Comparison of ENCODE assay signal across 9 mouse cellular contexts in the genomic region with DNA sequence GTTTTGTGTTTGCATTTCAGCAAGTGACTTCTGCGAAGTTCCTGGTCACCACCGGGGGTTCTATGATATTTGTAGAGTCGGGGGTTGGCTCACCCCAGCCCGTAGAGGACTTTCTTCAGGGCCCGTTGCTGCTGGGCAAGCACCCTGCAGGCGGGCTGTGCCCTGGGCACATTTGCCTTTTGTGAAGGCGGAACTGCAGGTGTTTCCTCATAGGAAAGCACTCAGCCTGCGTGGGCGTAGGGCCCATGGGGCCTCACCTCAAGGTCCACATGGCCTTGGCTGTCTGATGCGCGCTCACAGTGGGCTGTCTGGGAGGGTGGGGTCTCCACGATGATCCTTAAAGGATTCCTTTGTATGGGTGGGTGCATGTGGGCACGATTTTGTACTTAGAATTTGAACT. TPM values are rescaled to one million over a fixed set of nuclear protein-coding genes. Genes with fewer than 3 reads are reported as not detected.
DNase-seq lines count a peak whose midpoint lies in the region; ATAC-seq and TF ChIP-seq lines count a peak whose summit lies in the region.
"Had no signal": no experiment of that assay in that cellular context is flagged by ENCODE, and none has a peak within 500 bp of the region (broad histone marks: within the 10 kb centered on the region; RNA-seq: fewer than 3 reads in every experiment).

No protein-coding gene starts in this region.

- peak overlapping the region; percentile 43; the same call in 1 of the 2 replicates for H3K9ac ChIP-seq in kidney, embryonic 15.5 days
- no peak overlapping the region for H3K9ac ChIP-seq in liver, embryonic 16.5 days (ENCODE audit: low read depth, low read length)
- H3K9ac ChIP-seq: liver, embryonic 14.5 days had no signal

- no peak for ATAC-seq in kidney, embryonic 15.5 days (replicated peaks; ENCODE audit: low FRiP score)
- ATAC-seq in granulocyte monocyte progenitor cell, adult 5-6 weeks (replicated peaks; ENCODE audit: poor library complexity, severe bottlenecking), result peak; percentile 54
- ATAC-seq in liver, embryonic 16.5 days (ENCODE audit: low read depth), result no peak

- H3K4me3 ChIP-seq in kidney, embryonic 15.5 days (replicated peaks), result peak overlapping the region; percentile 90
- peak overlapping the region; percentile 44; the same call in 1 of the 2 replicates for H3K4me3 ChIP-seq in liver, embryonic 16.5 days (ENCODE audit: low read depth, low read length)
- peak overlapping the region; percentile 63 for H3K4me3 ChIP-seq in small intestine, adult 2 months (ENCODE audit: low read depth, low read length)

- no peaks in the 10 kb centered on the region for H3K9me3 ChIP-seq in kidney, embryonic 15.5 days (replicated peaks)
- no peaks in the 10 kb centered on the region for H3K9me3 ChIP-seq in liver, embryonic 16.5 days (replicated peaks; ENCODE audit: control insufficient read depth, low read length)

- TF ChIP-seq POLR2A in small intestine, adult 2 months (IDR thresholded peaks at IDR 0.05; ENCODE audit: low read depth, low read length), result 0 out of 2 replicates have a peak, but pooled peaks have one; percentile 12

- peak overlapping the region; percentile 77 for H3K4me2 ChIP-seq in kidney, embryonic 15.5 days
- H3K4me2 ChIP-seq in liver, embryonic 16.5 days (ENCODE audit: low read depth, low read length), result peak overlapping the region; percentile 49; the same call in 1 of the 2 replicates

- DNase-seq in kidney, postnatal 10 days, result no peak
- DNase-seq in frontal cortex, postnatal 14 days (ENCODE audit: low spot score in 2 of 2), result no peak
- no peak for DNase-seq in c-Kit-positive CD71-positive TER-119-positive erythroid progenitor cells, embryonic 14.5 days (ENCODE audit: low spot score)
- no peak for DNase-seq in adrenal gland, adult 2 months

- peak; percentile 2; the same call in 1 of the 2 replicates for TF ChIP-seq CTCF in small intestine, adult 2 months (IDR thresholded peaks at IDR 0.05; ENCODE audit: extremely low read depth, insufficient read length, insufficient replicate concordance, low read depth, low read length)

- peaks cover 9% of the 10 kb centered on the region; the same call in 1 of the 2 replicates for H3K36me3 ChIP-seq in kidney, embryonic 15.5 days
- no peaks in the 10 kb centered on the region; the same call in 1 of the 2 replicates for H3K36me3 ChIP-seq in liver, embryonic 16.5 days (ENCODE audit: control insufficient read depth, insufficient read depth)
- H3K36me3 ChIP-seq in small intestine, adult 2 months (ENCODE audit: control insufficient read depth, insufficient read depth, low read length), result no peaks in the 10 kb centered on the region

- H3K27ac ChIP-seq in kidney, embryonic 15.5 days, result no peak overlapping the region
- no peak overlapping the region for H3K27ac ChIP-seq in liver, embryonic 16.5 days (ENCODE audit: low read length)
- H3K27ac ChIP-seq in small intestine, adult 2 months (ENCODE audit: insufficient read depth, low read depth, low read length), result no peak overlapping the region
- H3K27ac ChIP-seq: liver, embryonic 14.5 days had no signal

- peaks cover 87% of the 10 kb centered on the region for H3K4me1 ChIP-seq in kidney, embryonic 15.5 days
- H3K4me1 ChIP-seq in liver, embryonic 16.5 days (ENCODE audit: control insufficient read depth, low read depth, low read length), result peaks cover 42% of the 10 kb centered on the region
- peaks cover 9% of the 10 kb centered on the region for H3K4me1 ChIP-seq in small intestine, adult 2 months (ENCODE audit: control insufficient read depth, insufficient read depth, insufficient read length, low read length)

- WGBS in kidney, embryonic 15.5 days, result 23% methylated on average over 13 of the region's 13 CpGs
- 21% methylated on average over 13 of the region's 13 CpGs for WGBS in liver, embryonic 16.5 days (ENCODE audit: insufficient replicate concordance)
- WGBS in small intestine, adult 2 months, result 20% methylated on average over 13 of the region's 13 CpGs

- peaks cover 66% of the 10 kb centered on the region for H3K27me3 ChIP-seq in kidney, embryonic 15.5 days
- H3K27me3 ChIP-seq in liver, embryonic 16.5 days (ENCODE audit: control insufficient read depth, insufficient read depth, low read depth, low read length), result peaks cover 69% of the 10 kb centered on the region
- peaks cover 22% of the 10 kb centered on the region for H3K27me3 ChIP-seq in small intestine, adult 2 months (ENCODE audit: control insufficient read depth, insufficient read depth, low read length)

RNA-seq across cellular contexts. Expression of gene Hes5, which starts 1.2 kb away (rescaled TPM):
- polyA plus RNA-seq in kidney, embryonic 15.5 days (2015; fragmentation: Nextera tagmentation; extraction: Ambion mirVana), result 19.6 and 20.7 TPM in 2 replicates
- total RNA-seq in granulocyte monocyte progenitor cell, adult 5-6 weeks (2014; fragmentation: Nextera tagmentation), result 0.85 TPM in 1 of 2 replicates, not detected in the other
- total RNA-seq in granulocyte monocyte progenitor cell, adult 5-6 weeks (2017), result 0.52 TPM in 1 of 2 replicates, not detected in the other
- polyA plus RNA-seq in liver, embryonic 16.5 days (2015; fragmentation: Nextera tagmentation; extraction: Ambion mirVana), result 0.11 and 0.13 TPM in 2 replicates
- polyA plus RNA-seq in small intestine, adult 2 months (2012; rRNA removed), result 0.17 and 0.47 TPM in 2 replicates
- total RNA-seq in adrenal gland, adult 2 months (2021), result not detected
- 0.27 TPM in 1 of 2 replicates, not detected in the other for polyA plus RNA-seq in adrenal gland, adult 2 months (2012; rRNA removed)

RNA-seq across cellular contexts. Expression of gene Pank4, which starts 2.0 kb away (rescaled TPM):
- polyA plus RNA-seq in kidney, embryonic 15.5 days (2015; fragmentation: Nextera tagmentation; extraction: Ambion mirVana), result 45.2 and 46.3 TPM in 2 replicates
- total RNA-seq in granulocyte monocyte progenitor cell, adult 5-6 weeks (2014; fragmentation: Nextera tagmentation), result 36.3 and 45.1 TPM in 2 replicates
- total RNA-seq in granulocyte monocyte progenitor cell, adult 5-6 weeks (2017), result 17.3 and 20.8 TPM in 2 replicates
- 20.7 and 23.3 TPM in 2 replicates for polyA plus RNA-seq in liver, embryonic 16.5 days (2015; fragmentation: Nextera tagmentation; extraction: Ambion mirVana)
- 28.1 and 36.1 TPM in 2 replicates for polyA plus RNA-seq in small intestine, adult 2 months (2012; rRNA removed)
- total RNA-seq in adrenal gland, adult 2 months (2021), result 10 to 100 TPM; 24.5 to 28.0 TPM
- polyA plus RNA-seq in adrenal gland, adult 2 months (2012; rRNA removed), result 34.8 and 35.3 TPM in 2 replicates

RNA-seq across cellular contexts. Expression of gene Tnfrsf14, which starts 33.5 kb away (rescaled TPM):
- 1.7 TPM in 2 replicates for polyA plus RNA-seq in kidney, embryonic 15.5 days (2015; fragmentation: Nextera tagmentation; extraction: Ambion mirVana)
- 85.4 and 110 TPM in 2 replicates for total RNA-seq in granulocyte monocyte progenitor cell, adult 5-6 weeks (2014; fragmentation: Nextera tagmentation)
- total RNA-seq in granulocyte monocyte progenitor cell, adult 5-6 weeks (2017), result 33.2 and 38.4 TPM in 2 replicates
- polyA plus RNA-seq in liver, embryonic 16.5 days (2015; fragmentation: Nextera tagmentation; extraction: Ambion mirVana), result 54.3 and 59.8 TPM in 2 replicates
- 66.3 and 177 TPM in 2 replicates for polyA plus RNA-seq in small intestine, adult 2 months (2012; rRNA removed)
- 1 to 10 TPM; 6.1 to 8.4 TPM for total RNA-seq in adrenal gland, adult 2 months (2021)
- polyA plus RNA-seq in adrenal gland, adult 2 months (2012; rRNA removed), result 14.9 and 27.2 TPM in 2 replicates

Comparison
In these comparisons a context has a peak if more than half of its experiments do, and no peak if none do; other contexts are left out.
1. RNA of gene Hes5, which starts 1.2 kb away (polyA plus RNA-seq): 19.6 to 20.7 TPM in kidney, embryonic 15.5 days; 0.17 to 0.47 TPM in small intestine, adult 2 months, 0.27 TPM in adrenal gland, adult 2 months and 0.11 to 0.13 TPM in liver, embryonic 16.5 days; every median in the first group is over 10 times any median in the second.
2. Peak in every context shown above with its lines, with median percentiles within 50 percentile points of each other: H3K4me3 ChIP-seq.